Mouse (Mus musculus): ENCODE results near the gene Pigw. TPM values are rescaled to one million over a fixed set of nuclear protein-coding genes. Genes with fewer than 3 reads are reported as not detected.

Gene Pigw
- 1.8 TPM in 2 replicates for polyA plus RNA-seq (2015; fragmentation: Nextera tagmentation; extraction: Ambion mirVana)

GRCm38 (mm10) chr11:84879772-84880464 is at the start of gene Pigw, which contains the start of gene Myo19:
Gene Pigw (minus strand): TSS chr11:84880285.
Gene Myo19 (plus strand): TSS chr11:84880148.

GRCm38 (mm10) chr11:84916053-84916702 is 36.1 kb upstream of the Pigw start, which contains the start of gene Znhit3:
Gene Znhit3 (minus strand): TSS chr11:84916366.

GRCm38 (mm10) chr11:84870337-84871043 is 9.6 kb downstream of the Pigw start, which contains the start of gene Ggnbp2:
Gene Ggnbp2 (minus strand): TSS chr11:84870817.

GRCm38 (mm10) chr11:84828516-84829399 is 51.3 kb downstream of the Pigw start, which contains the start of gene Dhrs11:
Gene Dhrs11 (minus strand): TSS chr11:84828994.

Small RNAs within 50 kb of the gene (microRNA-seq; reads per million reads assigned to microRNA genes)
- gene Gm23564, result not detected

Other genes with a start within 250 kb of the Pigw start
- 7.6 and 8.0 TPM in 2 replicates for gene Mrm1, start 60.8 kb downstream of the Pigw start, polyA plus RNA-seq (2015; fragmentation: Nextera tagmentation; extraction: Ambion mirVana)
- gene Dhrs11, start 51.3 kb downstream of the Pigw start, polyA plus RNA-seq (2015; fragmentation: Nextera tagmentation; extraction: Ambion mirVana), result 5.8 and 8.0 TPM in 2 replicates
- gene Ggnbp2, start 9.5 kb downstream of the Pigw start, polyA plus RNA-seq (2015; fragmentation: Nextera tagmentation; extraction: Ambion mirVana), result 44.1 and 45.0 TPM in 2 replicates
- gene Myo19, start 137 bp downstream of the Pigw start, polyA plus RNA-seq (2015; fragmentation: Nextera tagmentation; extraction: Ambion mirVana), result 3.8 TPM in 2 replicates
- 31.2 and 34.3 TPM in 2 replicates for gene Znhit3, start 36.1 kb upstream of the Pigw start, polyA plus RNA-seq (2015; fragmentation: Nextera tagmentation; extraction: Ambion mirVana)
- 2.8 and 3.3 TPM in 2 replicates for gene Car4, start 77.5 kb upstream of the Pigw start, polyA plus RNA-seq (2015; fragmentation: Nextera tagmentation; extraction: Ambion mirVana)

Measured in urinary bladder, postnatal 0 days (tissue).